Mouse (Mus musculus) heart, adult 2 months (tissue): ENCODE results near the gene Chil4. TPM values are rescaled to one million over a fixed set of nuclear protein-coding genes. Genes with fewer than 3 reads are reported as not detected.

ENCODE experiments used
- DNase-seq, 2 experiments: peaks; one replicate each; pipeline ENCODE4 v3.0.0; 2021
- H3K27ac ChIP-seq: fragments of 200-600 bp; 2 replicates; pipeline ENCODE4 v1.8.1; 2022
- H3K27me3 ChIP-seq: fragments of 200-500 bp; 2 replicates; pipeline ENCODE4 v1.6.1; 2012; ENCODE audit warnings: mild to moderate bottlenecking, low read length, inconsistent platforms, mixed read lengths; ENCODE audit not compliant: control insufficient read depth, insufficient read depth
- H3K36me3 ChIP-seq: fragments of 200-500 bp; 2 replicates; pipeline ENCODE4 v1.6.1; 2012; ENCODE audit warnings: low read length, inconsistent platforms; ENCODE audit not compliant: control insufficient read depth, insufficient read depth
- H3K4me1 ChIP-seq: fragments of 200-500 bp; 2 replicates; pipeline ENCODE4 v1.6.1; 2011; ENCODE audit warnings: low read length; ENCODE audit not compliant: control insufficient read depth, insufficient read depth
- H3K4me3 ChIP-seq: fragments of 200-600 bp; 2 replicates; pipeline ENCODE4 v1.8.1; 2022
- H3K79me2 ChIP-seq: fragments of 200-500 bp; replicated peaks from 2 replicates; pipeline ENCODE4 v1.6.1; 2012; ENCODE audit warnings: mild to moderate bottlenecking, inconsistent platforms, low read length, moderate library complexity, mixed read lengths; ENCODE audit not compliant: control insufficient read depth, insufficient read depth
- H3K9ac ChIP-seq: fragments of 200-500 bp; 2 replicates; pipeline ENCODE4 v1.6.1; 2012; ENCODE audit warnings: low read depth, mild to moderate bottlenecking, control low read depth, inconsistent platforms, low read length, mixed read lengths
- CTCF ChIP-seq: fragments of 200-600 bp; IDR thresholded peaks from 2 replicates; pipeline ENCODE4 v1.8.1; 2022; ENCODE audit warnings: antibody characterized with exemption, mild to moderate bottlenecking, moderate library complexity
- EP300 ChIP-seq: fragments of 200-500 bp; IDR thresholded peaks from 2 replicates; pipeline ENCODE4 v1.6.1; 2011; ENCODE audit warnings: low read depth, low read length, control low read depth; ENCODE audit not compliant: insufficient read depth
- POLR2A ChIP-seq: fragments of 200-500 bp; IDR thresholded peaks from 2 replicates; pipeline ENCODE4 v1.6.1; 2011; ENCODE audit warnings: mild to moderate bottlenecking, low read depth, low read length, control low read depth; ENCODE audit not compliant: insufficient read depth
- WGBS: fragments of 180-500 bp; shearing (Covaris S2); methylation state at CpG from one replicate; pipeline ENCODE4 v1.1.7; 2018; 5-methylcytosine and 5-hydroxymethylcytosine counted together
- intact Hi-C: fragments of 180-260 bp; cut with DNase I; formaldehyde crosslinking; loops from one replicate; pipeline ENCODE4 v1.15.1; 2025
- polyA plus RNA-seq: library from polyadenylated mRNA; depleted of rRNA; stranded (reverse); fragments of >200 nt; gene quantifications from 2 replicates; pipeline ENCODE4 v1.2.3, GENCODE M21; 2012; rRNA removed
- total RNA-seq, 2 experiments: library from RNA; stranded (reverse); gene quantifications; 2 replicates each; pipeline ENCODE4 v1.2.3; 2021

Chil4 gene
- total and polyA plus RNA-seq, 3 experiments = not detected

DNA sequence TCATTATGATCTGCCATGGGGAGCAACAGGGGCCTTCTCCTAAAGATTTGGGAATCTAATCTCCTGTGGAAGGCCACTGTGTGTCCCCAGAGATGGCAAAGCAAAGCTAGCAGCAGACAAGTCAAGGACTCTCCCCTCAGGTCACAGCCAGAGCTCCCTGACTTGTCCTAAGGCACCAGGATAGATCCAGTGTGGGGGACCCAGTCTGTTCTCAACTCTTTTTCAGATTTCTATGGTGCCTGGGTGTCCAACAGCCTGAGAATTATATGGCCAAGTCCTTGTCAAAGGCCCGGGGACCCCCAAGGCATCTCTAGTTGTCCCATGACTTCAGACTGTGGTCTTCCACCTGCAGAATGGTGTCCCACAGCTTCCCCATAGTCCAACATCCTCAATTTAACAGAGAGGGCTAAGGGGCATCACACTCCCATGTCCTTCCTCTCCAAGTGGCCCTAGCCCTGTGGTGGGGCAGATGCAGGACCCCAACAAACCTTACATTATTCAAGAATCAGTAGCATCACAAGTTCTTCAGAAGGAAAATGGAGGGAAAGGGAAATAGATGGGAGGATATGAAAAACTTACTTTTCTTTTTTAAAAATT, 48.1 kb downstream of the Chil4 start:
- Histone ChIP-seq H3K27ac (no peak overlapping the region), H3K79me2 (no peaks in the 10 kb centered on the region), H3K9ac (no peak overlapping the region), H3K4me1 (no peaks in the 10 kb centered on the region), H3K4me3 (no peak overlapping the region), H3K36me3 (no peaks in the 10 kb centered on the region), H3K27me3 (no peaks in the 10 kb centered on the region)
- TF ChIP-seq EP300 (no peak), POLR2A (no peak), CTCF (no peak)
- WGBS = 59% methylated on average over 1 of the region's 1 CpGs
- intact Hi-C loops = no loop called here
- DNase-seq = no peak

GRCm38 (mm10) chr3:106170522-106171053, 48.7 kb downstream of the Chil4 start:
- no peaks in the 10 kb centered on the region for H3K4me1 ChIP-seq
- no peaks in the 10 kb centered on the region for H3K27me3 ChIP-seq
- peak in 1 of 2 experiments; percentile 28 for DNase-seq
- intact Hi-C loops = no loop called here
- TF ChIP-seq EP300 = no peak
- TF ChIP-seq CTCF = no peak
- no peak for TF ChIP-seq POLR2A
- no peaks in the 10 kb centered on the region for H3K36me3 ChIP-seq
- H3K79me2 ChIP-seq = no peaks in the 10 kb centered on the region
- H3K9ac ChIP-seq = no peak overlapping the region
- no peak overlapping the region for H3K27ac ChIP-seq
- no peak overlapping the region for H3K4me3 ChIP-seq
- WGBS = 33% methylated on average over 1 of the region's 1 CpGs

GRCm38 (mm10) chr3:106167464-106167863, 51.8 kb downstream of the Chil4 start, which contains the start of gene Chil3:
Chil3 (minus strand) TSS chr3:106167564.
- intact Hi-C loops = no loop called here
- no peak for TF ChIP-seq CTCF
- no peak for TF ChIP-seq POLR2A
- no peak for TF ChIP-seq EP300
- DNase-seq = no peak
- no peaks in the 10 kb centered on the region for H3K36me3 ChIP-seq
- no peaks in the 10 kb centered on the region for H3K79me2 ChIP-seq
- H3K4me1 ChIP-seq = no peaks in the 10 kb centered on the region
- no peak within 1 kb of the TSS for H3K27ac ChIP-seq
- no peak within 1 kb of the TSS for H3K9ac ChIP-seq
- 71% methylated on average over 3 of the region's 3 CpGs for WGBS
- H3K4me3 ChIP-seq = no peak within 1 kb of the TSS
- no peaks in the 10 kb centered on the region for H3K27me3 ChIP-seq

DNA sequence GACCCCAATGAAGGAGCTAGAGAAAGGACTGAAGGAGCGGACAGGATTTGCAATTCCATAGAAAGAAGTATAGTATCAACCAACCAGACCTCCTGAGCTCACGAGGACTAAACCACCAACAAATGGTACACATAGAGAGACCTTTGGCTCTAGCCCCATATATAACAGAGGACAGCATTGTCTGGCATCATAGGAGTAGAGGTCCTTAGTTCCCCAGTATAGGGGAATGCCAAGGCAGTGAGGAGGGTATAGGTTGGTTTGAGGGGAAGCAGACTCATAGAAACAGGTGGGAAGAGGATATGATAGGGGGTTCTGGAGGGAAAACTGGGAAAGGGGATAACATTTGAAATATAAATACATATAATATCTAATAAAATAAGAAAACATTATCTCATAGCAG, 64.9 kb downstream of the Chil4 start:
- TF ChIP-seq POLR2A (no peak), EP300 (no peak), CTCF (no peak)
- 70% methylated on average over 2 of the region's 2 CpGs for WGBS
- no peak overlapping the region for H3K4me3 ChIP-seq
- DNase-seq = no peak
- no peaks in the 10 kb centered on the region for H3K79me2 ChIP-seq
- no peaks in the 10 kb centered on the region for H3K36me3 ChIP-seq
- intact Hi-C loops = no loop called here
- H3K4me1 ChIP-seq = no peaks in the 10 kb centered on the region
- no peak overlapping the region for H3K9ac ChIP-seq
- no peaks in the 10 kb centered on the region for H3K27me3 ChIP-seq
- no peak overlapping the region for H3K27ac ChIP-seq

Other genes starting within 250 kb of the Chil4 start
- gene Ovgp1, start 245.8 kb downstream of the Chil4 start, total RNA-seq = under 1 TPM; 0.16 to 0.34 TPM
- gene Ovgp1, start 245.8 kb downstream of the Chil4 start, polyA plus RNA-seq = 0.98 and 1.4 TPM in 2 replicates
- not detected for gene Pifo, start 204.9 kb downstream of the Chil4 start, total RNA-seq
- 0.20 TPM in 1 of 2 replicates, not detected in the other for gene Pifo, start 204.9 kb downstream of the Chil4 start, polyA plus RNA-seq
- gene Chil5, start 186.7 kb downstream of the Chil4 start, total RNA-seq = not detected
- gene Chil5, start 186.7 kb downstream of the Chil4 start, polyA plus RNA-seq = 0.12 TPM in 1 of 2 replicates, not detected in the other
- gene Chia1, start 106.3 kb downstream of the Chil4 start, total RNA-seq = not detected
- 0.31 TPM in 1 of 2 replicates, not detected in the other for gene Chia1, start 106.3 kb downstream of the Chil4 start, polyA plus RNA-seq
- gene Chil3, start 51.9 kb downstream of the Chil4 start, total RNA-seq = 1 to 10 TPM in 1 of 2 experiments, under 1 TPM in 1; 0.18 to 1.0 TPM
- 0.32 and 1.3 TPM in 2 replicates for gene Chil3, start 51.9 kb downstream of the Chil4 start, polyA plus RNA-seq
- not detected for gene Chil6, start 186.7 kb upstream of the Chil4 start, total RNA-seq
- not detected in 2 replicates for gene Chil6, start 186.7 kb upstream of the Chil4 start, polyA plus RNA-seq